Mouse (Mus musculus) neural tube, embryonic 11.5 days (tissue): ENCODE measurements at regions not wholly inside any gene's neighbourhood (a gene's known extent, or its start where the extent isn't known, plus 50 kb on each side); places are given as distances from the start of the nearest gene placed in this dataset.

ENCODE experiments used
- ATAC-seq: fragments of 200-750 bp; cut with Nextera tagmentation; 2 replicates; pipeline ENCODE4 v1.8.0; 2017; ENCODE audit warnings: moderate number of reproducible peaks, mild to moderate bottlenecking, moderate TSS enrichment, moderate library complexity; ENCODE audit not compliant: insufficient read depth, low FRiP score, low TSS enrichment
- DNase-seq: peaks from one replicate; pipeline ENCODE4 v3.0.0-alpha.2; 2015; ENCODE audit warnings: low spot score
- H3K27ac ChIP-seq: fragments of 300-500 bp; sonication (generic); 2 replicates; pipeline ENCODE4 v1.5.1; 2014; ENCODE audit warnings: low read depth, mild to moderate bottlenecking, low read length
- H3K27me3 ChIP-seq: fragments of 300-500 bp; sonication (generic); 2 replicates; pipeline ENCODE4 v1.6.1; 2014; ENCODE audit warnings: mild to moderate bottlenecking, low read length, mixed read lengths; ENCODE audit not compliant: control insufficient read depth, insufficient read depth
- H3K36me3 ChIP-seq: fragments of 300-500 bp; sonication (generic); 2 replicates; pipeline ENCODE4 v1.6.1; 2014; ENCODE audit warnings: mild to moderate bottlenecking, low read length, moderate library complexity, mixed read lengths; ENCODE audit not compliant: control insufficient read depth, insufficient read depth
- H3K4me1 ChIP-seq: fragments of 300-500 bp; sonication (generic); 2 replicates; pipeline ENCODE4 v1.6.1; 2014; ENCODE audit warnings: low read length, mixed read lengths; ENCODE audit not compliant: control insufficient read depth, insufficient read depth
- H3K4me2 ChIP-seq: fragments of 300-500 bp; sonication (generic); 2 replicates; pipeline ENCODE4 v1.6.1; 2014; ENCODE audit warnings: low read depth, mild to moderate bottlenecking, moderate library complexity
- H3K4me3 ChIP-seq: fragments of 300-500 bp; sonication (generic); 2 replicates; pipeline ENCODE4 v1.5.1; 2014; ENCODE audit warnings: low read depth, low read length
- H3K9ac ChIP-seq: fragments of 300-500 bp; sonication (generic); 2 replicates; pipeline ENCODE4 v1.6.1; 2014; ENCODE audit warnings: mild to moderate bottlenecking, low read length
- H3K9me3 ChIP-seq: fragments of 300-500 bp; sonication (generic); 2 replicates; pipeline ENCODE4 v1.6.1; 2016; ENCODE audit warnings: low read length; ENCODE audit not compliant: control insufficient read depth
- WGBS: fragments of 180-500 bp; shearing (Covaris S2); extraction: QIAGEN DNeasy Blood & Tissue Kit; methylation state at CpG from one replicate; pipeline ENCODE4 v1.1.7; 2014; 5-methylcytosine and 5-hydroxymethylcytosine counted together

DNA sequence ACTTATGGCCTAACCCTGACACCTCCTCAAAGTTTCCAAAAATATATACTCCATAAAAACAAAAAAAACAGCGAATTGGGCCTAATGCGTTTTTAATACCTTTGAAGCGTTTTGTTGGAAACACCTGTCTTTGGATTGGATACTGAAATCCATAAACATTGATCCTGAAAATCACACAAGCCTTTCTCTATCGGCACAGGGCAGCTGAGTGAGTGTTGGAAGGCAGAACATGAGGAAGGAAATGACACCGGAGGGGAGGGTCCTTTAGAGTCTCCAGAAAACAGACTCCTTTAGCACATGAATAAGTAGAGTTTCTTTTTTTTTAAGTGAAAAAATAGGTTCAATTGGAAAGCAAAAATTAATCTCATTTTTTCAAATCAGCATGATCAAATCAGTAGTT, 123.7 kb downstream of the Snx18 start:
- DNase-seq (no peak), ATAC-seq (no peak)
- Histone ChIP-seq H3K9me3 (no peaks in the 10 kb centered on the region), H3K4me2 (no peak overlapping the region), H3K27me3 (no peaks in the 10 kb centered on the region), H3K36me3 (no peaks in the 10 kb centered on the region), H3K4me1 (no peaks in the 10 kb centered on the region), H3K9ac (no peak overlapping the region), H3K27ac (no peak overlapping the region), H3K4me3 (no peak overlapping the region)
- 90% methylated on average over 5 of the region's 5 CpGs for WGBS

DNA sequence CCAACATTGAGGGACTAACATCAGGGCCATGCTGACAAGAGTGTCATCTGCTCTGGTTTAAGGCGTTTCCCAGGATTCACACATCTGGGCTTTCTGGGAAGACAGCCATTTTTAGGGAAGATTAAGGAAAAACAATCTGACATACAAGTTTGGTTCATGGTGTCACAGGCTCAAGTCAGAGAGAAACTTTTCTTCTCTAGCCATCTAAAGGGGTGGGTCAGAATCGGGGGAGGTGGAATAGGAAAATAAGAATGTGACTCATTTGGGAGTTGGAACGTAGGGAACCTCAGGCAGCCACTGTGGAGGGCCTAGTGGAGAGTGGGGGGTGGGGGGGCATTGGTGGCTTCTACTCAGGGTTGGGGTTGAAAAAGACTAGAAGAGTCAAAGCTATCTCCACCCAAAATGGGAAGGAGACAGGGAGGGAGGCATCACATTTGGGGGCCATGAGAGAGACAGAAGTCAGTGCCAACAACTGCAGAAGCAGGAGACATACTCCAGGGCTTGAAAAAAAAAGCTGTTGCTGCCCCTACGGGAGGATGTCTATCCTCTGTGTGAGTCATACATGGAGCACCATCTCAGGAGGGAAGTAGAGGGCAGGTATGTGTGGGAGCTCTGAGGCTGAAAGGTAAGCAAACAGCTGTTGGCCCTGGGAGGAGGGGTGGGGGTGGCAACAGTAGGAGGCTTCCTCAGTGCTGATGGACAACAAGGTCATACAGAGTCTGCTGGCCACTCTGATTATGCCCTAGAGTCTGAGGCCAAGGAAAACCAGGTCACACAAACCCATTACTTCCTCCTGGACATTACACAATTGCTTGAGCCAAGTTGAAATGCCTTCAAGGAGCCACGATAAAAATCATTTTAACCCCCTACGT, 128.2 kb downstream of the Snx18 start:
- Histone ChIP-seq H3K27ac (no peak overlapping the region), H3K4me2 (no peak overlapping the region), H3K9ac (no peak overlapping the region), H3K4me1 (no peaks in the 10 kb centered on the region), H3K9me3 (no peaks in the 10 kb centered on the region), H3K4me3 (no peak overlapping the region), H3K27me3 (no peaks in the 10 kb centered on the region), H3K36me3 (no peaks in the 10 kb centered on the region)
- WGBS = 87% methylated on average over 6 of the region's 6 CpGs
- no peak for ATAC-seq
- no peak for DNase-seq

DNA sequence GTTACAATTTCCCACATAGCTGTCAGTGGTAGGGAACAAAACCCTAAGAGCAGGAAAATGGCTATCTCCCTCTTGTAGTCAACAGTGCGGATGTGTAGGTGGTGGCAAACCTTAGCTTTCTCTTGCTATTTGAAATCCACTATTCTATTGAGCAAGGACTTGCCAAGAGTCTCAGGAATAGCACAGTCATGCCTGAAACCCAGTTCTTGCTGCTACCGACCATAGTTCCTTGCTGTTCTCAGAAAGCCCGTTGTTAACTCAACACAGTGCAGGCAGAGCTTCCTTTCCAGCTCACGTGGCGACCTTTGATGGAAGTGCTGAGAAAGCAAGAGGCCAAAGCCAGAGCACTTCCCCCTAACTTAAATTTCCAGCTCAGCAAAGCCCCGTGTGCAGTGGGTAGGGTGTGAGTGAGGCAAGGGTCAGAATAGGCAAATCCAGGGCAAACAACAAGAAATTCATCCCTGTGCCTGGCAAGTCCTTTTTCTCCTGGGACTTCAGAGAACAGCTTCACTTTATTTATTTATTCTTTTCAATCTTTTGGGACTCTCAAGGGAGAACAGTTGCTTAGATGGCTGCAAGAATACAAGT, 131.9 kb downstream of the Snx18 start:
- Histone ChIP-seq H3K9me3 (no peaks in the 10 kb centered on the region), H3K4me3 (no peak overlapping the region), H3K4me1 (no peaks in the 10 kb centered on the region), H3K36me3 (no peaks in the 10 kb centered on the region), H3K9ac (no peak overlapping the region), H3K27me3 (no peaks in the 10 kb centered on the region), H3K27ac (no peak overlapping the region), H3K4me2 (no peak overlapping the region)
- no peak for DNase-seq
- 83% methylated on average over 6 of the region's 6 CpGs for WGBS
- no peak for ATAC-seq

DNA sequence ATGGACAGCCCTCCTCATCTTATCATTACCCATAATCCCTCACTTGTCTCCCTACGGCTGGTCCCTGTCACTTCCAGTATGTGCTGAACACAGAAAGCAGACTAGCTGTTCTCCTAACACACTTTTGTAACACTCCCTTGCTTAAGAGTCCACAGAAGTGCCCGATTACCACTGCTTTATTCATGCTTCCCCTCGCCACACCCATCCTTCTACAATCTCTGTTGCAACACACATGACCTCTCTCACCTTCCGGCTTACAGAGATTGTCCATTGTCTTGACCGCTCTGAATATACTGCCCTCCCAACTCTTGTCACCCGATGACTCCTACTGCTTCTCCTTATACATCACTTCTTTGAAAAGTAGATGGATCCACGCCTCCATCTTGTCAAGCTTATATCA, 132.9 kb downstream of the Snx18 start:
- 90% methylated on average over 7 of the region's 7 CpGs for WGBS
- no peak for ATAC-seq

DNA sequence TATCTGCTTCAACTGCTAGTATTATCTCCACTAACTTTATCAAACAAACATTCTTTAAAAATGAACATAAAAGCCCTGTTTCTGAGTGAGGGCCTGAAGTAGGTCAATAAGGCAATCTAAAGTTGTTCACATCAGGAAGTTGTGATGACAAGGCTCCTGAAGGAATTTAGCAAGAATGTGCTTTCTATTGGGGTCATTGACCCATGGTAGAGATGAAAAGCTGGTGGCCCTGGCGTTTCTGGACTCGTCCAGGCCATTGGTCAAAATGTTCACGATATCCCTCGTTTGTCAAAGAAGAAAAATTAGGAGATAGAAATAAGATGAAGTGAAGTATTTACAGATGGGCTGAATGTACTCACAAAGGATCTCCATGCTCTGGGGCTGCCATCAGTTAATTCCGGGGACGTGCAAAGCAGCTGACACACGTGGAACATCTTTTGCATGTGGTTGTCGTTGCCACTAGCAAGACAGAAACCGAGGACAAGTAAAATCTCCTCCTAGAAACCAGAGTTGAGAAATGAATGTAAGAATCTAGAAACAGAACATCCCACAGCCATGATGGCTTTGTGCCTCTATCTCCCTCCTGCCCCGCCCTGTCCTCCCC, 134.1 kb downstream of the Snx18 start:
- ATAC-seq (no peak), DNase-seq (no peak)
- Histone ChIP-seq H3K27ac (no peak overlapping the region), H3K36me3 (no peaks in the 10 kb centered on the region), H3K4me1 (no peaks in the 10 kb centered on the region), H3K9me3 (no peaks in the 10 kb centered on the region), H3K4me3 (no peak overlapping the region), H3K9ac (no peak overlapping the region), H3K4me2 (no peak overlapping the region), H3K27me3 (no peaks in the 10 kb centered on the region)
- 69% methylated on average over 10 of the region's 10 CpGs for WGBS

More for the DNA sequence above, 132.9 kb downstream of the Snx18 start:
- Histone ChIP-seq H3K4me1 (no peaks in the 10 kb centered on the region), H3K9me3 (no peaks in the 10 kb centered on the region), H3K27me3 (no peaks in the 10 kb centered on the region), H3K9ac (no peak overlapping the region), H3K36me3 (no peaks in the 10 kb centered on the region), H3K4me3 (no peak overlapping the region), H3K4me2 (no peak overlapping the region), H3K27ac (no peak overlapping the region)
- no peak for DNase-seq

DNA sequence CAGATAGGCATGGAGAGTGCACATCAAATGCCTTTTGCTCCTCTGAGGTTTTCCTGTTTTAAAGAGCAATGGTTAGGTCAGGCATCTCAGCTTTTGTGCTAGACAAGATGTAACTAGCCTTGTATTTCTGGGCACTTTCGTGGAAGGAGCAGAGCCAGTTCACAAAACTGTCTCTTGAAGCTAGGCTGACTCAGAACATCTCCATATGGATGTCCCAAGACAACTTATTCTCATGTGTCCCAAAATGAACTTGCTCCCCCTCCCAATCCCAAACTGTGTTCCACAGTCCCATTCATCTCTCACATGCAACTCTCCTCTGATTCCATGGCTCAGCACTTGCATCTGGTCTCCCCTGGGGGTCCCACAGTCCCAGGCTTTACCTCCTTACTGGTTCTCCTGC, 135.5 kb downstream of the Snx18 start:
- H3K9ac ChIP-seq = no peak overlapping the region; the same call in 1 of the 2 replicates
- no peaks in the 10 kb centered on the region for H3K4me1 ChIP-seq
- no peaks in the 10 kb centered on the region for H3K36me3 ChIP-seq
- H3K27me3 ChIP-seq = no peaks in the 10 kb centered on the region
- ATAC-seq (no peak), DNase-seq (no peak)
- no peak overlapping the region for H3K4me3 ChIP-seq
- H3K4me2 ChIP-seq = no peak overlapping the region
- H3K27ac ChIP-seq = no peak overlapping the region
- WGBS = 84% methylated on average over 1 of the region's 1 CpGs
- no peaks in the 10 kb centered on the region for H3K9me3 ChIP-seq

DNA sequence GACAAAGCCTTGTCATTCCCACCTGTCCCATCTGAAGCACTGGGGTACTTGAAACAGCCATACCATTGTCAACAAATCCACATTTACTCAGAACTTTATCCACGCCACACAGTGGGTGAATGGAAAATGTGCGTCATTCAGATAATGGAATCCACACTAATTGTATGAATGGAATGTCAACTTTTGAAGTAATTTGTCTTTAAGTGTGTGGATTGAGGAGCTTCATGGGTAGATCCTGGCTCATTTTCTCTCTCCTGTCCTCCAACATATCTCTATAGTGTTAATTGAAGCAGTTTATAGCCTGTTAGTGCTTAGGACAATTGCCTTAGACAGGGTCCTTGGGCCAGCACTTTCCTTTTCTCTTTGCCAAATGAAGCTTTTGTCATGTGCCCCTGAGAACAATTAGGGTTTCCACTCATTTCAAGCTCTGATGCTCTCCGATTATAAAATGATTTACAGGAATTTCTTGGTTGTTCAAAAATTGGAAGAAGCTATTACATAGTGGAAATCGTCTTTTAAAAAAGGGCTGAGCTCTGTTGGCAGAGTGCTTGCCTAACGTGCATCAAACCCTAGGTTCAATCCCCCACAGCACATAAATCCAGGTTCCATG, 140.4 kb downstream of the Snx18 start:
- Histone ChIP-seq H3K27me3 (no peaks in the 10 kb centered on the region), H3K36me3 (no peaks in the 10 kb centered on the region), H3K4me3 (no peak overlapping the region), H3K9me3 (no peaks in the 10 kb centered on the region), H3K4me1 (no peaks in the 10 kb centered on the region), H3K27ac (no peak overlapping the region), H3K4me2 (no peak overlapping the region), H3K9ac (no peak overlapping the region)
- ATAC-seq (no peak), DNase-seq (no peak)
- WGBS = 68% methylated on average over 5 of the region's 5 CpGs

DNA sequence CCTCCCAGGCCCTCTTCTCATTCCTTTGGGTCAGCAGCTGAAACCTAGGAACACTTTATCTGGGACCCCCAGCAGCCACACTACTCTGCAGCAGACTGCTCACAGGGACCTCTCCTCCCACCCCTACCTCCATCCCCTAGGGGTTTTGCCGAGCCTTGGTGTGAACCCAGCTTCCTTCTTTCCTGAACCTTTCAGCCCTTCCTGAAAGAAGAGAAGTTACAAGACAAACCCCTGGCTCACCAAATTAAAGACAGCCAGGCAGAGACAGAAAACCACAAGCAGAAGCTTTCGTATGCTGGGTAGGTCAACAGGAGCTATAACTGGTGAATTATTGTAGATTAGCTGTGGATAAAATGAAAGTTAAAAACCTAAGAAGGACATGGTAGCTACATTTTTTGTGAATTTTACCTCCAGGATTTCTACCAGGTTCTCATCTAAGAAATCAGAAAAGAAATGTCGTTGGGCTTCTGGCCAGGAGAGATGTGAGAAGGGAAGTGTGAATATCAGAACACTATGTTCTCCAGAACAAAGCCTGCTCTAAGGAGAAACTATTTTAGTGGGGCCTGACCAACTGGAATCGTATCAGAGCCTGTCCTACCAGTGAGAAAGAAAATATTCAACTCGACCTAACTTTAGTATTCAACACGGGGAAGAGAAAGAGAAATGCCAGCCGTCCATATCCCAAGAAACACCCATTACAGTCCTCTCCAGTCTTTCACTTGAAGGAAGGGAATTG, 147.4 kb downstream of the Snx18 start:
- DNase-seq (no peak), ATAC-seq (no peak)
- Histone ChIP-seq H3K9ac (no peak overlapping the region), H3K9me3 (no peaks in the 10 kb centered on the region), H3K4me1 (no peaks in the 10 kb centered on the region), H3K4me3 (no peak overlapping the region), H3K27ac (no peak overlapping the region), H3K36me3 (no peaks in the 10 kb centered on the region), H3K27me3 (no peaks in the 10 kb centered on the region), H3K4me2 (no peak overlapping the region)
- WGBS = 82% methylated on average over 7 of the region's 7 CpGs
